Mouse (Mus musculus): ENCODE data around the gene Ripor3. TPM values are rescaled to one million over a fixed set of nuclear protein-coding genes. Genes with fewer than 3 reads are reported as not detected.
A peak's percentile ranks its signal among the peaks of the same experiment; 100 is the strongest.

Gene Ripor3
- polyA plus RNA-seq, 1 experiment from 2014 or later: 1.6 TPM

DNA sequence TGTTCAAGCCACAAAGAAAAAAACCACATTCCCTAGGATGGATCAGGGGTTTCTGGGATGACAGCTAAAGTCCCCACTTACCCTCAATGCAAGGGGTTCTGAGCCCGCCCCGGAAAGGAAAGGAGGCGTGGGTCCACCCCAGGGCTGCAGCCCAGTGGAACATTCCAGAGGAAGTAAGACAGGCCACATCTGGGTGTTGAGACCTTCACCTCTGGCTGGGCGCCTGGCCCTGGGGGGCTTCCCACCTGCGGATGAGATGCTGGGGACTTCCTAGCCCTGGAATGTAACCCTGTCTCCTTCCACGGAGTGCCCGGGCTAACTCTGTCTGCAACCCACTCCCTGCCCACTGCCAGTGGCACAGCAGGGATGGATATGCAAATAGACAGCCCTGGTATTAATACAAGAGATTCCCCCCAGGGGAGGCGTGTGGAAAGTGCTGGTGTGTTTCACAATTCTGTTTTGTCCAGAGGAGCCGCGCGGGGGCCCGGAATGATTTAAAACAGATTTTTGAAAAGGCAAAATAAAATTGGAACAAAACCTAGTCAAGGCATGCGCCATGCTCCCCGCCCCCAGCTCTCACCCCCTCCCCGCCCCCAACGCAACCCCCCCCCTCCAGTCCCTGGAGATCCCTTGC lies 38.7 kb upstream of the Ripor3 start:
- Histone ChIP-seq H3K9me3 (replicated peaks) (no peaks in the 10 kb centered on the region), H3K27me3 (peaks cover 31% of the 10 kb centered on the region), H3K36me3 (no peaks in the 10 kb centered on the region), H3K4me1 (replicated peaks) (peaks cover 40% of the 10 kb centered on the region), H3K4me3 (replicated peaks) (peak overlapping the region; percentile 55), H3K4me2 (peak overlapping the region; percentile 85), H3K9ac (peak overlapping the region; percentile 61), H3K27ac (no peak overlapping the region; the same call in 1 of the 2 replicates)
- WGBS (ENCODE audit: insufficient replicate concordance): 11% methylated on average over 16 of the region's 16 CpGs
- ATAC-seq (ENCODE audit: low read depth): no peak
- no peak for DNase-seq

DNA sequence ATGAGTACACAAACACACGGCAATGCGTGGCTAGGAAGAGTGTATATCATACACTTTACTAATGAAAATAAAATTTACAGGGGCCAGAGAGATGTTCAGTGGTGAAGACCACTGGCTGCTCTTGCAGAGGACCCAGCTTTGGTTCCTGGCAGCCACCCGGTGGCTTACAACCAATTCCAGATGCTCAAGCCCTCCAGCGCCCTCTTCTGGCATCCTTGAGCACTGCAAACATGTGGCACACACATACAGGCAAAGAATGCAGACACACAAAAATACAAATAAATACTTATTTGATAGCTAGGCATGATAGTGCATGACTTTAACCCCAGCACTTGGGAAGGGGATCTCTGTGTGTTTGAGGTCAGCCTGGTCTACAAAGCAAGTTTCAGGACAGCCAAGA lies 36.0 kb upstream of the Ripor3 start:
- ATAC-seq (ENCODE audit: low read depth): no peak
- no peak overlapping the region for H3K4me2 ChIP-seq

GRCm38 (mm10) chr2:168045771-168046170 lies 35.4 kb upstream of the Ripor3 start:
- Histone ChIP-seq H3K9ac (no peak overlapping the region), H3K27ac (no peak overlapping the region), H3K4me1 (replicated peaks) (peaks cover 34% of the 10 kb centered on the region), H3K36me3 (no peaks in the 10 kb centered on the region), H3K4me2 (no peak overlapping the region), H3K4me3 (replicated peaks) (no peak overlapping the region), H3K27me3 (peaks cover 22% of the 10 kb centered on the region), H3K9me3 (replicated peaks) (no peaks in the 10 kb centered on the region)
- 55% methylated on average over 5 of the region's 5 CpGs for WGBS (ENCODE audit: insufficient replicate concordance)
- no peak for ATAC-seq (ENCODE audit: low read depth)
- no peak for DNase-seq

More for the DNA sequence above, 36.0 kb upstream of the Ripor3 start:
- Histone ChIP-seq H3K36me3 (no peaks in the 10 kb centered on the region), H3K4me3 (replicated peaks) (no peak overlapping the region), H3K9me3 (replicated peaks) (no peaks in the 10 kb centered on the region), H3K4me1 (replicated peaks) (peaks cover 40% of the 10 kb centered on the region), H3K27ac (no peak overlapping the region), H3K27me3 (peaks cover 28% of the 10 kb centered on the region), H3K9ac (no peak overlapping the region)
- no peak for DNase-seq
- WGBS (ENCODE audit: insufficient replicate concordance): 73% methylated on average over 4 of the region's 4 CpGs

DNA sequence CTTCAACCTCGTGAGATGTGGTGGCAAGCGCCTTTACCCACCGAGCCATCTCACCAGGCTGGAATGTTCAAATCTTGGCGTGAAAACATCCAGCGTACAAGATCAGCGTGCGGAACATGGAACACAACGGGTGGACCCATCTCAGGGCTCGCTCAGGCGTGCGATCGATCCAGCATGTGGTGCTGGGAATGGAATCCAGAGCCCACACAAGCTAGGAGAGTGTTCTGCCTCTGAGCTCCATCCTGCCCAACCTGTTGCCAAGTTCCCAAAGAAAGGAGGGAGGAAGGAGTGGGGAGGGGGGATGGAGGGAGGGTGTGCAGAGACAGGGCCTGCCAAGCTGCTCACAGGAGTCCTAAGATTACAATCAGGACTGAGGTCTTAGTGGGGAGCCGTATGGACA lies 34.9 kb upstream of the Ripor3 start:
- H3K4me3 ChIP-seq (replicated peaks): no peak overlapping the region
- H3K36me3 ChIP-seq: no peaks in the 10 kb centered on the region
- no peak overlapping the region for H3K4me2 ChIP-seq
- no peak for DNase-seq
- no peak overlapping the region for H3K9ac ChIP-seq
- peaks cover 18% of the 10 kb centered on the region for H3K27me3 ChIP-seq
- H3K27ac ChIP-seq: no peak overlapping the region
- 70% methylated on average over 13 of the region's 13 CpGs for WGBS (ENCODE audit: insufficient replicate concordance)
- H3K4me1 ChIP-seq (replicated peaks): peaks cover 30% of the 10 kb centered on the region
- no peaks in the 10 kb centered on the region for H3K9me3 ChIP-seq (replicated peaks)
- ATAC-seq (ENCODE audit: low read depth): no peak

DNA sequence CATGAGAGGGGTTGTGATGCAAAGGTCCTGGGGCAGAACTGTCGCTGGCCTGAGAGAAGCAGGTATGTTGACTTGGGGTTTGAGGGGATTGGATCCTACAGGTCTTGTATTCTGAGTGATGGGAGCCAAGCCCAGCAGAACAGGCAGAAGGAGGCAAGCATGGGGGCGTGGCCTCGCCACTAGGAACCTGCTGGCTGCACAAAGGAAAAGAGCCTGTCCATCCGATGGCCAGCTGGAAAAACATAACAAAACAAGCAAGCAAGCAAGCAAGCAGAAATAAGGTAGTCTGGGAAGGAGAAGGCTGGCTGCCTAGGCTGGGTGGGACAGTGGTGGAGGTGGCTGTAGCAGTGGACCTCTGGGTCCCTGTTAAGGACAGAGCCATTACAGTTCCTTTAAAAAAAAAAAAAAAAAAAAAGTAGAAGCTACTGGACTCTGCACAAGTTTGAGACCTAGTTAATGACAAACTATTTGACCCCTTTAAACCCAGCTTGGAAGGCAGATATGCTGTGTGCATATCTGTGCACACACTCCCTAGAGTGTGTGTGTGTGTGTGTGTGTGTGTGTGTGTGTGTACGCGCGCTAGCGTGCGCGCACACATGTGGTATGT lies 34.4 kb upstream of the Ripor3 start:
- H3K4me2 ChIP-seq: no peak overlapping the region
- ATAC-seq (ENCODE audit: low read depth) (peak; percentile 18; the same call in 1 of the 2 replicates), DNase-seq (no peak)
- H3K27ac ChIP-seq: no peak overlapping the region; the same call in 1 of the 2 replicates
- H3K9me3 ChIP-seq (replicated peaks): no peaks in the 10 kb centered on the region
- H3K4me3 ChIP-seq (replicated peaks): no peak overlapping the region
- H3K27me3 ChIP-seq: peaks cover 12% of the 10 kb centered on the region
- no peak overlapping the region for H3K9ac ChIP-seq
- H3K4me1 ChIP-seq (replicated peaks): peaks cover 25% of the 10 kb centered on the region
- WGBS (ENCODE audit: insufficient replicate concordance): 77% methylated on average over 10 of the region's 10 CpGs
- H3K36me3 ChIP-seq: no peaks in the 10 kb centered on the region

DNA sequence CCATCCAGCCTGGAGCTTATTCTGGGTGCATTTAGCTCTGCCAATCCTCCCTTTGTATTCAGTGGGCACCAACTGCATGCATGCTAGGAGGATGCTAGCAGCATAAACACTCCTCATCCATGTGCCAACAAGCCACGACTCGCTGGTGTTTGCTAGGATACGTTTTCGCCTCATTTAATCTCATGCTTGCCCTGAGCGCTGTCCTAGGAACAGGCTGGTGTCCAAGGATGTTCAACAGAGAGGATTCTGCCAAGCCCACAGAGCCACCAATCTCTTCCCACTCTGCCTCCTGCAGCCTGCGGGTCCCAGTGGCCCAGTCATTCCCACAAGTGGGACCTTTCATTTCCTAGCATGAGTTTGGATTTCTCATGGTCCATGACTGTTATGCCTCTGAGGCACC lies 31.6 kb upstream of the Ripor3 start:
- H3K27ac ChIP-seq: no peak overlapping the region
- no peaks in the 10 kb centered on the region for H3K9me3 ChIP-seq (replicated peaks)
- no peak for DNase-seq
- no peak overlapping the region for H3K4me2 ChIP-seq
- no peaks in the 10 kb centered on the region for H3K27me3 ChIP-seq
- peaks cover 29% of the 10 kb centered on the region for H3K4me1 ChIP-seq (replicated peaks)
- H3K9ac ChIP-seq: no peak overlapping the region
- no peak for ATAC-seq (ENCODE audit: low read depth)
- 73% methylated on average over 6 of the region's 6 CpGs for WGBS (ENCODE audit: insufficient replicate concordance)
- H3K36me3 ChIP-seq: no peaks in the 10 kb centered on the region
- H3K4me3 ChIP-seq (replicated peaks): no peak overlapping the region

DNA sequence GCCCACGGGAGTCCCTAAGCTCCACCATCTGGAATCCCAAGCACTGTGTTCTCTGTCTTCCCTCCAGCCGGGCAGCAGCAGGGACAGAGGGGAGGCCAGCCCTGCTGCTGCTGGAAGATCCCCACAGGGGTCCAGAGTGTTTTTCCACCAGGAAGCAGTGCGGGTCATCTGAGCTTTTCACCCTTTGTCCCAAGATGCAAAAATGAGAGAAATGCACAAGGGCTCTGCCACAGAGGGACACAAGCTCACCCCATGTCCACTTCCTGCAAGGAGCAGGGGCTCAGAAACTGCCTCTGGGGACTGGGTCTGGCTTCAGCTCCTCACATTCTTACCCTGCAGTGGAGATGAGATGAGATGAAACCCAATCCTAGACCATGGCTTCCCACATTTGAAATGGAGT lies 30.3 kb upstream of the Ripor3 start:
- Histone ChIP-seq H3K4me1 (replicated peaks) (peaks cover 30% of the 10 kb centered on the region), H3K27me3 (no peaks in the 10 kb centered on the region), H3K27ac (no peak overlapping the region), H3K4me2 (no peak overlapping the region), H3K9me3 (replicated peaks) (no peaks in the 10 kb centered on the region), H3K9ac (no peak overlapping the region), H3K4me3 (replicated peaks) (no peak overlapping the region), H3K36me3 (no peaks in the 10 kb centered on the region)
- no peak for DNase-seq
- no peak for ATAC-seq (ENCODE audit: low read depth)
- WGBS (ENCODE audit: insufficient replicate concordance): 70% methylated on average over 3 of the region's 3 CpGs

DNA sequence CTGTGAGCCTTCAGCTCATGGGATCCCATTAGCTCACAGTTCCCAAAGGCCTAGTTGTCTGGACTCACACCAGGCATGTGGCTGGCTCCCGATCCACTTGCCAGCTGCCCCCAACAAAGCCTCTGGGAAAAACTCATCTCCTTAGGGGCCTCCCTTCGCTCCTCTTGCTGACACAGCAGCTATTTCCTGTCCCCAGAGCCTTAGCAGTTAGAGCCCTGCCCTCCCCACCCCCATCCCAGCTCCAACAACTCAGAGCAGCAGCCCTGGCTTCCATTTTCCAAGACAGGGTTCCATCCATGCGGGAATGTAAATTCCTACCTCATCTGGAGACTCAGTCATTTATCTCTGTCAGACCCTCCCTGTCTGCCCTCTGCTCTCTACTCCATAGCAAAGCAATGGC lies 26.6 kb upstream of the Ripor3 start:
- H3K4me1 ChIP-seq (replicated peaks): peaks cover 46% of the 10 kb centered on the region
- H3K4me2 ChIP-seq: no peak overlapping the region
- ATAC-seq (ENCODE audit: low read depth): no peak
- H3K9me3 ChIP-seq (replicated peaks): no peaks in the 10 kb centered on the region
- H3K36me3 ChIP-seq: no peaks in the 10 kb centered on the region
- H3K9ac ChIP-seq: no peak overlapping the region
- 35% methylated on average over 3 of the region's 3 CpGs for WGBS (ENCODE audit: insufficient replicate concordance)
- no peak overlapping the region; the same call in 1 of the 2 replicates for H3K27ac ChIP-seq
- H3K4me3 ChIP-seq (replicated peaks): no peak overlapping the region
- DNase-seq: no peak
- no peaks in the 10 kb centered on the region for H3K27me3 ChIP-seq

DNA sequence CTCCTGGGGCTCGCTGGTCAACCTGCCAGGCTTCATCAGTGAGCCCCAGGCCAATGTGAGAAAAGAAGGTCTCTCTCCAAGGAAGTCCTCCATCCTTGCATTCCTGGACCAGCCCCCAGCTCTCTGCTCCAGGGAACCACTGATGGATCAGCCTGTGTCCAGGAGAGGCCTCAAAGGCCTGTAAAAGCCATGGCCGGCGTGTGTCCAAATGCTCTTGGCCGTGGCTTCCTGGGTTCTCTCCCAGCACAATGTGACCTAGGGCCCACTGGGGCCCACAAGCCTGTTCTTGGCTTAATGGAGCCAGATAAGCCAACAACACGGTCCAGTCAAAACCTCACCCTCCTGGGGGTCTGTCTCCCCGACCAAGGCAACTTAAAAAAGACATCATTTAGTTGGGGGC lies 25.5 kb upstream of the Ripor3 start:
- no peaks in the 10 kb centered on the region for H3K27me3 ChIP-seq
- H3K4me3 ChIP-seq (replicated peaks): no peak overlapping the region
- no peak overlapping the region for H3K4me2 ChIP-seq
- DNase-seq: no peak
- no peak overlapping the region for H3K27ac ChIP-seq
- H3K9me3 ChIP-seq (replicated peaks): no peaks in the 10 kb centered on the region
- no peak overlapping the region for H3K9ac ChIP-seq
- ATAC-seq (ENCODE audit: low read depth): no peak
- H3K4me1 ChIP-seq (replicated peaks): peaks cover 52% of the 10 kb centered on the region
- WGBS (ENCODE audit: insufficient replicate concordance): 66% methylated on average over 6 of the region's 6 CpGs
- H3K36me3 ChIP-seq: no peaks in the 10 kb centered on the region

GRCm38 (mm10) chr2:168033905-168034304 lies 23.5 kb upstream of the Ripor3 start:
- DNase-seq: peak; percentile 41
- Histone ChIP-seq H3K4me1 (replicated peaks) (peaks cover 45% of the 10 kb centered on the region), H3K27ac (no peak overlapping the region), H3K9me3 (replicated peaks) (peaks cover 3% of the 10 kb centered on the region; the same call in 1 of the 2 replicates), H3K9ac (no peak overlapping the region), H3K36me3 (no peaks in the 10 kb centered on the region; the same call in 1 of the 2 replicates), H3K4me3 (replicated peaks) (no peak overlapping the region), H3K4me2 (peak overlapping the region; percentile 32; the same call in 1 of the 2 replicates), H3K27me3 (no peaks in the 10 kb centered on the region)
- ATAC-seq (ENCODE audit: low read depth): peak; percentile 78
- 21% methylated on average over 10 of the region's 10 CpGs for WGBS (ENCODE audit: insufficient replicate concordance)

GRCm38 (mm10) chr2:168031842-168032241 lies 21.4 kb upstream of the Ripor3 start:
- no peak overlapping the region for H3K4me3 ChIP-seq (replicated peaks)
- 76% methylated on average over 2 of the region's 2 CpGs for WGBS (ENCODE audit: insufficient replicate concordance)
- no peak overlapping the region for H3K9ac ChIP-seq
- H3K9me3 ChIP-seq (replicated peaks): peaks cover 9% of the 10 kb centered on the region; the same call in 1 of the 2 replicates
- H3K27ac ChIP-seq: no peak overlapping the region
- H3K4me1 ChIP-seq (replicated peaks): peaks cover 32% of the 10 kb centered on the region
- ATAC-seq (ENCODE audit: low read depth): no peak; the same call in 1 of the 2 replicates
- H3K27me3 ChIP-seq: no peaks in the 10 kb centered on the region
- H3K36me3 ChIP-seq: no peaks in the 10 kb centered on the region; the same call in 1 of the 2 replicates
- no peak for DNase-seq
- H3K4me2 ChIP-seq: no peak overlapping the region

DNA sequence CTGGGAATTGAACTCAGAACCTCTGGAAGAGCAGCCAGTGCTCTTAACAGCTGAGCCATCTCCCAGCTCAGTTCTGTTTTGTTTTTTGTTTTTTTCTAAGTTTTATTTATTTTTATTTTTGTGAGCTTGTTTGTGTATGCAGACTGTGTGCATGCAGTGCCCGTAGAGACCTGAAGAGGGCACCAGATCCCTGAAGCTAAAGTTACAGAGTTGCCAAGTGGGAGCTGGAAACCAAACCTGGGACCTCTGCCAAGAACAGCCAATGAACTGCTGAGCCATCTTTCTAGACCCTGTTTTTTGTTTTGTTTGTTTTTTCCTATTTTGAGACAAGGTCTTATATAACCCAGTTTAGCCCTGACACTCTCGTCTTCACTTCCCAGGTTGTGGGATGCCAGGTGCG lies 18.0 kb upstream of the Ripor3 start:
- H3K4me1 ChIP-seq (replicated peaks): peaks cover 30% of the 10 kb centered on the region
- H3K36me3 ChIP-seq: no peaks in the 10 kb centered on the region; the same call in 1 of the 2 replicates
- peaks cover 9% of the 10 kb centered on the region; the same call in 1 of the 2 replicates for H3K9me3 ChIP-seq (replicated peaks)
- H3K4me3 ChIP-seq (replicated peaks): no peak overlapping the region
- 83% methylated on average over 3 of the region's 3 CpGs for WGBS (ENCODE audit: insufficient replicate concordance)
- ATAC-seq (ENCODE audit: low read depth) (no peak), DNase-seq (no peak)
- H3K4me2 ChIP-seq: no peak overlapping the region
- H3K27me3 ChIP-seq: no peaks in the 10 kb centered on the region
- H3K9ac ChIP-seq: no peak overlapping the region
- H3K27ac ChIP-seq: no peak overlapping the region
